Mouse (Mus musculus): ENCODE data around the gene Mgarp. TPM values are rescaled to one million over a fixed set of nuclear protein-coding genes. Genes with fewer than 3 reads are reported as not detected.
"Not testable (repeated sequence)": the region's sequence is repeated elsewhere in the genome, so short reads cannot be mapped to it uniquely, and the experiment has no call there.

Gene Mgarp
- polyA plus RNA-seq, 1 experiment from 2014 or later = 1.6 TPM

- Histone ChIP-seq H3K27me3 (ENCODE audit: control insufficient read depth, insufficient read depth, low read length) (no peaks in the 10 kb centered on the region), H3K36me3 (ENCODE audit: control insufficient read depth, insufficient read depth, low read length) (no peaks in the 10 kb centered on the region), H3K9me3 (ENCODE audit: control insufficient read depth, low read length) (no peaks in the 10 kb centered on the region), H3K9ac (ENCODE audit: low read depth, low read length) (no peak overlapping the region), H3K4me3 (ENCODE audit: low read length) (peak overlapping the region; percentile 60; the same call in 1 of the 2 replicates), H3K27ac (ENCODE audit: low read depth, low read length) (no peak overlapping the region), H3K4me2 (replicated peaks; ENCODE audit: low read depth, low read length) (no peak overlapping the region), H3K4me1 (ENCODE audit: control insufficient read depth, insufficient read depth, low read length) (no peaks in the 10 kb centered on the region)
- WGBS = 49% methylated on average over 5 of the region's 5 CpGs
- ATAC-seq (ENCODE audit: low FRiP score, low TSS enrichment) = no peak
These were observed 39.5 kb downstream of the Mgarp start for GRCm38 (mm10) chr3:51357078-51357477.

DNA sequence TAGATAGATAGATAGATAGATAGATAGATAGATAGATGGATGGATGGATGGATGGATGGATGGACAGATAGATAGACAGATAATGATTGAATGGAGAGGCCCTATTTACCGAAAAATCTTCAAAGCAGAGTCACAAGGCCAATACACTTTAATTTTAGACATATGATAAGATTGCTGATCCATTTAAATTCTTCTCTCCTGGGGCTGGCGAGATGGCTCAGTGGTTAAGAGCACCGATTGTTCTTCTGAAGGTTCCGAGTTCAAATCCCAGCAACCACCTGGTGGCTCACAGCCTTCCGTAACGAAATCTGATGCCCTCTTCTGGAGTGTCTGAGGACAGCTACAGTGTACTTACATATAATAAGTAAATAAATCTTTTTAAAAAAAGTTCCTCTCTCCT is 41.6 kb downstream of the Mgarp start:
- not testable (repeated sequence) for H3K27me3 ChIP-seq (ENCODE audit: control insufficient read depth, insufficient read depth, low read length); H3K9ac ChIP-seq (ENCODE audit: low read depth, low read length); H3K9me3 ChIP-seq (ENCODE audit: control insufficient read depth, low read length); ATAC-seq (ENCODE audit: low FRiP score, low TSS enrichment); H3K4me2 ChIP-seq (replicated peaks; ENCODE audit: low read depth, low read length); H3K4me3 ChIP-seq (ENCODE audit: low read length); H3K36me3 ChIP-seq (ENCODE audit: control insufficient read depth, insufficient read depth, low read length); H3K27ac ChIP-seq (ENCODE audit: low read depth, low read length); H3K4me1 ChIP-seq (ENCODE audit: control insufficient read depth, insufficient read depth, low read length)
- WGBS = 87% methylated on average over 6 of the region's 6 CpGs

DNA sequence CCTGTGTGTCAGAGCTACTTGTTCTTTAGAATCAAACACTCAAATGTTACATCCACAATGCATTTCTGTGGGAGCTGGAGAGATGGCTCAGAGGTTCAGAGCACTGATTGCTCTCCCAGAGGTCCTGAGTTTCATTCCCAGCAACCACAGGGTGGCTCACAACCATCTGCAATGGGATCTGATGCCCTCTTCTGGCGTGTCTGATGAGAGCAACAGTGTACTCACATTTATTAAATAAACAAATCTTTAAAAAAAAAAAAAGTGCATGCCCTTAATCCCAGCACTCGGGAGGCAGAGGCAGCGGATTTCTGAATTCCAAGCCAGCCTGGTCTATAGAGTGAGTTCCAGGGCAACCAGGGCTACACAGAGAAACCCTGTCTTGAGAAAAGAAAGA is 42.5 kb downstream of the Mgarp start:
- no peak overlapping the region for H3K4me3 ChIP-seq (ENCODE audit: low read length)
- no peak for ATAC-seq (ENCODE audit: low FRiP score, low TSS enrichment)
- 76% methylated on average over 3 of the region's 3 CpGs for WGBS
- H3K27me3 ChIP-seq (ENCODE audit: control insufficient read depth, insufficient read depth, low read length) = no peaks in the 10 kb centered on the region
- no peaks in the 10 kb centered on the region for H3K4me1 ChIP-seq (ENCODE audit: control insufficient read depth, insufficient read depth, low read length)
- H3K36me3 ChIP-seq (ENCODE audit: control insufficient read depth, insufficient read depth, low read length) = no peaks in the 10 kb centered on the region
- no peaks in the 10 kb centered on the region for H3K9me3 ChIP-seq (ENCODE audit: control insufficient read depth, low read length)
- H3K9ac ChIP-seq (ENCODE audit: low read depth, low read length) = no peak overlapping the region
- no peak overlapping the region for H3K27ac ChIP-seq (ENCODE audit: low read depth, low read length)
- H3K4me2 ChIP-seq (replicated peaks; ENCODE audit: low read depth, low read length) = no peak overlapping the region

- Histone ChIP-seq H3K4me3 (ENCODE audit: low read length) (no peak overlapping the region), H3K9me3 (ENCODE audit: control insufficient read depth, low read length) (no peaks in the 10 kb centered on the region), H3K27me3 (ENCODE audit: control insufficient read depth, insufficient read depth, low read length) (no peaks in the 10 kb centered on the region), H3K4me1 (ENCODE audit: control insufficient read depth, insufficient read depth, low read length) (no peaks in the 10 kb centered on the region), H3K27ac (ENCODE audit: low read depth, low read length) (no peak overlapping the region), H3K4me2 (replicated peaks; ENCODE audit: low read depth, low read length) (no peak overlapping the region), H3K36me3 (ENCODE audit: control insufficient read depth, insufficient read depth, low read length) (no peaks in the 10 kb centered on the region), H3K9ac (ENCODE audit: low read depth, low read length) (no peak overlapping the region)
- 84% methylated on average over 4 of the region's 4 CpGs for WGBS
- ATAC-seq (ENCODE audit: low FRiP score, low TSS enrichment) = no peak; the same call in 1 of the 2 replicates
These were observed 43.1 kb downstream of the Mgarp start for GRCm38 (mm10) chr3:51353325-51354033.

DNA sequence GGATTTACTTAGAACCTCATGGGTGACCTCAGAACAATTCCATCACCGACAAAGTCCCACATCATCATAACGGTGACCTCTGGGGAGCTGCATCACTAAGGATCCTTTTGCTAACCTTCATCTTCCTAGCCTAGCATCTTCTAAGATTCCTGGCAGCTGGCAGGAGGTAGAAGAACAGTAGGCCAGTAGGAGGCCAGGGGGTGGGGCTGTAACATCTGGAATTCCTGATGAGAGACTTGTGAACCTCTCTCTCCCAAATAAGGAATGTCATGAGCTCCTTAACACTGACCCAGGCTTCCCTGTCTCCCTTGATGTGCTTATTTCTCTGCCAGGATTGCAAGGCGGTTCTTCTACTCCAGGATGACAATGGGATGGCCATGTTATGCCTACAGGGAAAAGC is 45.7 kb downstream of the Mgarp start:
- no peaks in the 10 kb centered on the region for H3K4me1 ChIP-seq (ENCODE audit: control insufficient read depth, insufficient read depth, low read length)
- no peak overlapping the region for H3K27ac ChIP-seq (ENCODE audit: low read depth, low read length)
- H3K4me2 ChIP-seq (replicated peaks; ENCODE audit: low read depth, low read length) = no peak overlapping the region
- H3K4me3 ChIP-seq (ENCODE audit: low read length) = no peak overlapping the region
- no peak for ATAC-seq (ENCODE audit: low FRiP score, low TSS enrichment)
- H3K27me3 ChIP-seq (ENCODE audit: control insufficient read depth, insufficient read depth, low read length) = no peaks in the 10 kb centered on the region
- WGBS = 41% methylated on average over 3 of the region's 3 CpGs
- no peaks in the 10 kb centered on the region for H3K9me3 ChIP-seq (ENCODE audit: control insufficient read depth, low read length)
- no peak overlapping the region for H3K9ac ChIP-seq (ENCODE audit: low read depth, low read length)
- no peaks in the 10 kb centered on the region for H3K36me3 ChIP-seq (ENCODE audit: control insufficient read depth, insufficient read depth, low read length)

- Histone ChIP-seq H3K4me1 (ENCODE audit: control insufficient read depth, insufficient read depth, low read length) (no peaks in the 10 kb centered on the region), H3K9me3 (ENCODE audit: control insufficient read depth, low read length) (no peaks in the 10 kb centered on the region), H3K4me3 (ENCODE audit: low read length) (no peak overlapping the region), H3K4me2 (replicated peaks; ENCODE audit: low read depth, low read length) (no peak overlapping the region), H3K27me3 (ENCODE audit: control insufficient read depth, insufficient read depth, low read length) (no peaks in the 10 kb centered on the region), H3K36me3 (ENCODE audit: control insufficient read depth, insufficient read depth, low read length) (no peaks in the 10 kb centered on the region), H3K27ac (ENCODE audit: low read depth, low read length) (no peak overlapping the region), H3K9ac (ENCODE audit: low read depth, low read length) (no peak overlapping the region)
- no peak for ATAC-seq (ENCODE audit: low FRiP score, low TSS enrichment)
- WGBS = 47% methylated on average over 3 of the region's 3 CpGs
These were observed 47.8 kb downstream of the Mgarp start for GRCm38 (mm10) chr3:51348646-51349238.

DNA sequence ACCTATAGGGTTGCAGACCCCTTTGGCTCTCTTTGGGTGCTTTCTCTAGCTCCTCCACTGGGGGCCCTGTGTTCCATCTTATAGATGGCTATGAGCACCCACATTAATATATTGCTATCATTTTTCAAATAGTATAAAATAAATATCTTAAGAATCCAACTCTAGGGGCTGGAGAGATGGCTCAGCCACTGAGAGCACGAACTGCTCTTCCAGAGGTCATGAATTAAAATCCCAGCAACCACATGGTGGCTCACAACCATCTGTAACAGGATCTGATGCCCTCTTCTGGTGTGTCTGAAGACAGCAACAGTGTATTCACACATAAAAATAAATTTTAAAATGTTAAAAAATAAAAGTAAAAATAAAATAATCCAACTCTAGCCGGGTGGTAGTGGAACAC is 51.5 kb downstream of the Mgarp start:
- not testable (repeated sequence) for H3K4me2 ChIP-seq (replicated peaks; ENCODE audit: low read depth, low read length); H3K4me3 ChIP-seq (ENCODE audit: low read length); ATAC-seq (ENCODE audit: low FRiP score, low TSS enrichment); H3K4me1 ChIP-seq (ENCODE audit: control insufficient read depth, insufficient read depth, low read length); H3K27ac ChIP-seq (ENCODE audit: low read depth, low read length); H3K27me3 ChIP-seq (ENCODE audit: control insufficient read depth, insufficient read depth, low read length); H3K9me3 ChIP-seq (ENCODE audit: control insufficient read depth, low read length); H3K36me3 ChIP-seq (ENCODE audit: control insufficient read depth, insufficient read depth, low read length); H3K9ac ChIP-seq (ENCODE audit: low read depth, low read length)
- WGBS = 96% methylated on average over 2 of the region's 2 CpGs

DNA sequence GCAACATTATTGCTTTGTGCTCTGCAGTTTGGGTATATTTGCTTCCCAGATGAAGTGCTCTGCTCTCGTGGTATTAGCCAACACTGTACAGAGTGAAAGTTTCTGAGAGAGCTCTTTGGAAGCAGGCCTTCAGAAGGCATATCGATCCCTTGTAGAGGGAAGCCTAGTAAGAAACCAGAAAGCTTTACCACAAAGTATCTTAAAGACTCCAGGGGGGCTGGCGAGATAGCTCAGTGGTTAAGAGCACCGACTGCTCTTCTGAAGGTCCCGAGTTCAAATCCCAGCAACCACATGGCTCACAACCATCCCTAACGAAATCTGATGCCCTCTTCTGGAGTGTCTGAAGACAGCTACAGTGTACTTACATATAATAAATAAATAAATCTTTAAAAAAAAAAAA is 52.4 kb downstream of the Mgarp start:
- H3K9ac ChIP-seq (ENCODE audit: low read depth, low read length); H3K4me2 ChIP-seq (replicated peaks; ENCODE audit: low read depth, low read length); ATAC-seq (ENCODE audit: low FRiP score, low TSS enrichment); H3K4me1 ChIP-seq (ENCODE audit: control insufficient read depth, insufficient read depth, low read length); H3K27ac ChIP-seq (ENCODE audit: low read depth, low read length); H3K4me3 ChIP-seq (ENCODE audit: low read length); H3K9me3 ChIP-seq (ENCODE audit: control insufficient read depth, low read length); H3K36me3 ChIP-seq (ENCODE audit: control insufficient read depth, insufficient read depth, low read length); H3K27me3 ChIP-seq (ENCODE audit: control insufficient read depth, insufficient read depth, low read length): not testable (repeated sequence)
- 89% methylated on average over 6 of the region's 6 CpGs for WGBS

- Histone ChIP-seq H3K4me3 (ENCODE audit: low read length) (no peak overlapping the region), H3K4me1 (ENCODE audit: control insufficient read depth, insufficient read depth, low read length) (no peaks in the 10 kb centered on the region), H3K9me3 (ENCODE audit: control insufficient read depth, low read length) (no peaks in the 10 kb centered on the region), H3K4me2 (replicated peaks; ENCODE audit: low read depth, low read length) (no peak overlapping the region), H3K27me3 (ENCODE audit: control insufficient read depth, insufficient read depth, low read length) (no peaks in the 10 kb centered on the region), H3K27ac (ENCODE audit: low read depth, low read length) (no peak overlapping the region), H3K9ac (ENCODE audit: low read depth, low read length) (no peak overlapping the region), H3K36me3 (ENCODE audit: control insufficient read depth, insufficient read depth, low read length) (no peaks in the 10 kb centered on the region)
- no peak for ATAC-seq (ENCODE audit: low FRiP score, low TSS enrichment)
- WGBS = 94% methylated on average over 4 of the region's 4 CpGs
These were observed 53.3 kb downstream of the Mgarp start for GRCm38 (mm10) chr3:51343260-51343659.

All from kidney, embryonic 14.5 days (tissue).